Mouse (Mus musculus) intestine, embryonic 14.5 days (tissue): ENCODE measurements at regions not wholly inside any gene's neighbourhood (a gene's known extent, or its start where the extent isn't known, plus 50 kb on each side); places are given as distances from the start of the nearest gene placed in this dataset.

Experiments used
- ATAC-seq: fragments of 200-750 bp; cut with Nextera tagmentation; replicated peaks from 2 replicates; pipeline ENCODE4 v1.8.0; 2017; ENCODE audit warnings: low read depth, moderate number of reproducible peaks, moderate TSS enrichment, moderate library complexity; ENCODE audit not compliant: low FRiP score, low TSS enrichment
- DNase-seq: peaks from one replicate; pipeline ENCODE4 v3.0.0-alpha.2; 2018; ENCODE audit warnings: low spot score
- H3K27ac ChIP-seq: fragments of 300-500 bp; sonication (generic); 2 replicates; pipeline ENCODE4 v1.5.1; 2014; ENCODE audit warnings: low read depth, mild to moderate bottlenecking, control low read depth
- H3K27me3 ChIP-seq: fragments of 300-500 bp; sonication (generic); replicated peaks from 2 replicates; pipeline ENCODE4 v1.6.1; 2014; ENCODE audit warnings: low read length, control low read depth; ENCODE audit not compliant: control insufficient read depth, insufficient read depth
- H3K36me3 ChIP-seq: fragments of 300-500 bp; sonication (generic); 2 replicates; pipeline ENCODE4 v1.6.1; 2014; ENCODE audit warnings: low read length, control low read depth; ENCODE audit not compliant: control insufficient read depth, insufficient read depth
- H3K4me1 ChIP-seq: fragments of 300-500 bp; sonication (generic); replicated peaks from 2 replicates; pipeline ENCODE4 v1.6.1; 2014; ENCODE audit warnings: low read length, control low read depth, mixed read lengths; ENCODE audit not compliant: control insufficient read depth, insufficient read depth
- H3K4me2 ChIP-seq: fragments of 300-500 bp; sonication (generic); 2 replicates; pipeline ENCODE4 v1.6.1; 2014; ENCODE audit warnings: low read length
- H3K4me3 ChIP-seq: fragments of 300-500 bp; sonication (generic); 2 replicates; pipeline ENCODE4 v1.5.1; 2014; ENCODE audit warnings: low read depth, low read length, control low read depth, mixed read lengths
- H3K9ac ChIP-seq: fragments of 300-500 bp; sonication (generic); 2 replicates; pipeline ENCODE4 v1.6.1; 2014; ENCODE audit warnings: mild to moderate bottlenecking, low read length
- H3K9me3 ChIP-seq: fragments of 300-500 bp; sonication (generic); 2 replicates; pipeline ENCODE4 v1.6.1; 2016; ENCODE audit warnings: low read length, control low read depth; ENCODE audit not compliant: control insufficient read depth
- WGBS: fragments of 180-500 bp; shearing (Covaris S2); extraction: QIAGEN DNeasy Blood & Tissue Kit; methylation state at CpG from one replicate; pipeline ENCODE4 v1.1.7; 2014; 5-methylcytosine and 5-hydroxymethylcytosine counted together

- no peak overlapping the region for H3K4me2 ChIP-seq
- no peaks in the 10 kb centered on the region for H3K36me3 ChIP-seq
- H3K4me3 ChIP-seq: no peak overlapping the region
- DNase-seq (no peak), ATAC-seq (no peak)
- H3K27me3 ChIP-seq: no peaks in the 10 kb centered on the region
- no peak overlapping the region for H3K27ac ChIP-seq
- 70% methylated on average over 2 of the region's 2 CpGs for WGBS
- H3K9ac ChIP-seq: no peak overlapping the region
- no peaks in the 10 kb centered on the region for H3K4me1 ChIP-seq
- H3K9me3 ChIP-seq: no peaks in the 10 kb centered on the region
Measured at GRCm38 (mm10) chr15:25468478-25468877, 54.9 kb upstream of the Basp1 start.

DNA sequence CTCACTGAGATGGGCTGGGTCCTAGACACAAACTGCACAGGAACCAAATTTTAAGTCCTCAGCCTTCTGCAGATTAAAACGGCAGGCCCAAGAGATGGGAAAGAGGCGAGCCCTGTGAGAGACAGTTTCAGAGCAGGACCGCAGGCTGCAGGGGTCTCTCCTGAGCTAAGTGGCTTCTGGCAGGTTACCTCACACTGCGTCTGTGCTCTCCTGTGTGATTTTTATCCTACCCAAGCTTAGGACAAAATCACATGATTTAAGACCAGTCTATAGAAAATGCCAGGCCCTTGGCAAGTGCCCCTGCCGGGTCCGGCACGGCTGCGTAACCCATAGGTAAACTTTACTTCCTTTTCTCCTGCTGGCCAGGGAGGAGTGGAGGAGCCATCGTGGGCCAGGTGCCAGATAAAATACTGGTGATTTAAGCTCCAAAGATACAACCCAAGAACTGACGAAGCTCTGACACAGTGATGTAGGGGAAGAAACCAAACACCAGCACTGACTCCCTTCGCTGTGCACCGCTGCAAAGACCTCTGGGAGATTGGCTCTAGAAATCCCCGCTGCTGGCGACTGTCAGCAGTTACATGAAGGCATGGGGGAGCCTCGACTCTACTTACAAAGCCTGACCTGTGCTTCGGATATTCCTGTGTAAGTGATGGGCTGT lies 55.8 kb upstream of the Basp1 start:
- Histone ChIP-seq H3K4me1 (no peaks in the 10 kb centered on the region), H3K27me3 (no peaks in the 10 kb centered on the region), H3K4me2 (no peak overlapping the region), H3K27ac (no peak overlapping the region), H3K36me3 (no peaks in the 10 kb centered on the region), H3K9me3 (no peaks in the 10 kb centered on the region), H3K9ac (no peak overlapping the region), H3K4me3 (no peak overlapping the region)
- DNase-seq (no peak), ATAC-seq (no peak)
- WGBS: 56% methylated on average over 16 of the region's 16 CpGs

DNA sequence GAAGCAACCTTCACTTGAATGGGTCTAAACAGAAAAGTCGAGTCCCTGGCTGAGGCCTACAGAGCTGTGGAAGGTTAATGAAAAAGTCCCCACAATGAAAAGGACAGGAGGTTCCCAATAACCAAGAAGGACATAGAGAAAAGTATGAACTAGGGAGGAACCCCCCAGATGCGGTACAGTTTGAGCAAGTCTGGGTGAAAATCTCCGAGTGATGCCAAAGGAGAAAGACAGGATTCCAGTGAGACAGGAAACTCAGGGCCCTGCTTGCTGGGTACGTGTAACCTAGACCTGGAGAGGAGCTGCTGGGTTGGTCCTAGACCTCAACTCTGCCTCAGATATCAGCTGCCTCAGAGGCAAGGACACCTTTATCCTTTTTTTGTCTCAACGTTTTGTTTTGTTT lies 57.8 kb upstream of the Basp1 start:
- Histone ChIP-seq H3K27ac (no peak overlapping the region), H3K4me3 (no peak overlapping the region), H3K4me2 (no peak overlapping the region), H3K27me3 (no peaks in the 10 kb centered on the region), H3K9ac (no peak overlapping the region), H3K9me3 (no peaks in the 10 kb centered on the region), H3K4me1 (no peaks in the 10 kb centered on the region), H3K36me3 (no peaks in the 10 kb centered on the region)
- no peak for DNase-seq
- no peak for ATAC-seq
- 87% methylated on average over 5 of the region's 5 CpGs for WGBS

DNA sequence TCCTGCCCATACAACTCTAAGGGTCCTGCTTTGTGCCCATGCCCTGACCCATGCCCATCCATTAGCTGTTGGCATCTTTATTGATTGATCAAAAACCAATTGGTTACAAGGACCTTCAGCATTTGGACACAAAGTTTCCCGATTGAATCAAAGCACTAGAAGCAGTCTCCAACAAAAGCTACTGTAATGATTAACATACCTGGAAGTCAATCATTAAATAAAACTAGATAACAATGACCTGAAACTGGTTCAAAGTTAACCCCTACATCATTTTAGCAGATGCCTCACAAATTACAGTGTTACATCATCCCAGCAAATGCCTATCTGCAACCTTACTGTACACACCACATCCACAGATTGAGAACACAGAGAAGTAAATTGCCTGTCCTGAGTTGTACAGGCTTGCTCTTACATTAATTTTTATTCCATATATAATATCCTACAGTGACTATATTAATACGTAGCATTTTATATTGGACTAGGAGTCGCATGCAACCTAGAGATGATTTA lies 59.7 kb upstream of the Basp1 start:
- Histone ChIP-seq H3K9me3 (no peaks in the 10 kb centered on the region), H3K27ac (no peak overlapping the region), H3K4me1 (no peaks in the 10 kb centered on the region), H3K4me3 (no peak overlapping the region), H3K36me3 (no peaks in the 10 kb centered on the region), H3K4me2 (no peak overlapping the region), H3K27me3 (no peaks in the 10 kb centered on the region), H3K9ac (no peak overlapping the region)
- WGBS: 88% methylated on average over 3 of the region's 3 CpGs
- no peak for ATAC-seq
- no peak for DNase-seq

- H3K9ac ChIP-seq: no peak overlapping the region
- no peak for ATAC-seq
- no peaks in the 10 kb centered on the region for H3K4me1 ChIP-seq
- H3K36me3 ChIP-seq: no peaks in the 10 kb centered on the region
- no peaks in the 10 kb centered on the region for H3K9me3 ChIP-seq
- H3K27me3 ChIP-seq: no peaks in the 10 kb centered on the region
- no peak overlapping the region for H3K27ac ChIP-seq
- no peak overlapping the region for H3K4me2 ChIP-seq
- no peak overlapping the region for H3K4me3 ChIP-seq
- WGBS: 75% methylated on average over 3 of the region's 3 CpGs
- DNase-seq: no peak
Measured at GRCm38 (mm10) chr15:25474096-25474495, 60.5 kb upstream of the Basp1 start.

DNA sequence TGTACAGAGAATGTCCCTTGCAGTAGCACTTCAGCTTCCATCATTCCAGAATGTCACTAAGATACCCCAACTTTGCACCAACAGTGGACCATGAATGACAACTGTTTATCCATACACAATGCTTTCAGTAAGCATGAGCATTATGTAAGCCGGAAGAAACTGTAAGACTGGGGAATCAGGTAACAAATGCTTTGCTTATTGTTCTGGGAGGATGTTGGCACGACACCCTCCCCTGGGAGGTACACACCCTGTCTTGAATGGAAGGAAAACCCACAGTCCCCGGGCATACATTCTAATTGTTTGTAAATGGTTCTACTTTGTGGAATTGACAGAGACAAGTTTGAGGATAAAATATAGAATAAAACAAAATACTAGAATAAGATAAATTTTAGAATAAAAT lies 69.0 kb upstream of the Basp1 start:
- ATAC-seq (no peak), DNase-seq (no peak)
- WGBS: 67% methylated on average over 3 of the region's 3 CpGs
- no peaks in the 10 kb centered on the region for H3K27me3 ChIP-seq
- H3K4me2 ChIP-seq: no peak overlapping the region
- no peaks in the 10 kb centered on the region for H3K4me1 ChIP-seq
- no peak overlapping the region for H3K9ac ChIP-seq
- H3K36me3 ChIP-seq: no peaks in the 10 kb centered on the region
- no peak overlapping the region for H3K27ac ChIP-seq
- no peak overlapping the region for H3K4me3 ChIP-seq
- H3K9me3 ChIP-seq: no peaks in the 10 kb centered on the region

GRCm38 (mm10) chr15:25485372-25485771 lies 71.8 kb upstream of the Basp1 start:
- no peak overlapping the region for H3K4me2 ChIP-seq
- 55% methylated on average over 9 of the region's 9 CpGs for WGBS

DNA sequence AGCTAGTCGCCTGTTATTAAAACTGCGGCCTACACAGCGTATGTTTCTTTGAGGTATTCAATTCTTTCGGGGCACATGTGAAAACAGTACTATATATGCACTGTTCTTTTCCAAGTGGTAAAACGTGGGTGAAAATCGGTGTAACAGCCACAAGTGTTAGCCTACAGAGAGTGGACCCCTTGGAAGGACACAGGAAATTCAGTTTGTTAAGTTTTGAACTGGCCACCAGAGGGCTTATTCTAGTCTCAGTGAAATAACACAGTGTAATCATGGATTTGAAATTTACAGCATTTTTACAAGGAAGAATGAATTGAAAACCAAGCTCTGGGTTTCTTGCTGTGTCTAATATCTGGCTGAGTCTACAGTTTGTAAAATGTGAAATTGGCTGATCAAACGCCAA lies 72.6 kb upstream of the Basp1 start:
- Histone ChIP-seq H3K4me1 (no peaks in the 10 kb centered on the region), H3K4me3 (no peak overlapping the region), H3K9me3 (no peaks in the 10 kb centered on the region), H3K36me3 (no peaks in the 10 kb centered on the region), H3K27ac (no peak overlapping the region), H3K4me2 (no peak overlapping the region), H3K27me3 (no peaks in the 10 kb centered on the region), H3K9ac (no peak overlapping the region)
- peak; percentile 66; the same call in 1 of the 2 replicates for ATAC-seq
- DNase-seq: no peak
- WGBS: 76% methylated on average over 7 of the region's 7 CpGs

More at GRCm38 (mm10) chr15:25485372-25485771, 71.8 kb upstream of the Basp1 start:
- DNase-seq (no peak), ATAC-seq (no peak)
- H3K9ac ChIP-seq: no peak overlapping the region
- H3K4me1 ChIP-seq: no peaks in the 10 kb centered on the region
- no peak overlapping the region for H3K4me3 ChIP-seq
- no peaks in the 10 kb centered on the region for H3K36me3 ChIP-seq
- no peaks in the 10 kb centered on the region for H3K9me3 ChIP-seq
- no peak overlapping the region for H3K27ac ChIP-seq
- no peaks in the 10 kb centered on the region for H3K27me3 ChIP-seq

DNA sequence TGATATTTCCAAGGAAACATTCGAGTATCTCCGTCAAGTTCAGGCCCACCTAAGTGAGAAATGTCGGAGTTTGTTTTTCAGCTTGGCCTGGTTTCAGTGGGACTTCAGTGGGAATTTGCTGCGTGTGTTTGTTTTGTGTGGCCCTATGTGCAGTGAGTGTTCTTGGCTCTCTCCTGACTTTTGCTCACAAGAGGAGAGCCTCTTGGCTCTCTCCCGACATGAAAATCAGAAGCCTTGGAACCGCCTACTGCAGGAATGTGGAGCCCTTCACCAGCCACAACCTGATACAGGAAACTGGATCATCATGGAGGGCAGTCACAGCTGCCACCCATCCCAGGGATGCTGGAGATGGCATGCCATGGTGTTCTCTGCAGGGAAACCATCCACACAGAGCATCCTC lies 76.2 kb upstream of the Basp1 start:
- Histone ChIP-seq H3K4me3 (no peak overlapping the region), H3K9ac (no peak overlapping the region), H3K4me1 (no peaks in the 10 kb centered on the region), H3K9me3 (no peaks in the 10 kb centered on the region), H3K27me3 (no peaks in the 10 kb centered on the region), H3K4me2 (no peak overlapping the region), H3K27ac (no peak overlapping the region), H3K36me3 (no peaks in the 10 kb centered on the region)
- 73% methylated on average over 6 of the region's 6 CpGs for WGBS
- ATAC-seq (no peak), DNase-seq (no peak)
